Mouse (Mus musculus): ENCODE measurements around the gene Kiss1.

- TF ChIP-seq CTCF (IDR thresholded peaks at IDR 0.05; ENCODE audit: borderline replicate concordance, insufficient read depth, low read depth, low read length) (no peak), POLR2A (IDR thresholded peaks at IDR 0.05; ENCODE audit: borderline replicate concordance, insufficient read depth, low read length) (no peak)
Measured at GRCm38 (mm10) chr1:133328896-133329637, 7.4 kb downstream of the Kiss1 start.
